Mouse (Mus musculus): ENCODE results near the gene Ccdc93.

Gene Ccdc93

GRCm38 (mm10) chr1:121448166-121448565 lies 17.3 kb downstream of the Ccdc93 start:
- no peak for DNase-seq (ENCODE audit: low spot score)

GRCm38 (mm10) chr1:121451009-121451408 lies 20.2 kb downstream of the Ccdc93 start:
- no peak for DNase-seq (ENCODE audit: low spot score)

- no peak for DNase-seq (ENCODE audit: low spot score)
Observed at GRCm38 (mm10) chr1:121452498-121452897, 21.6 kb downstream of the Ccdc93 start.

- no peak for DNase-seq (ENCODE audit: low spot score)
Observed at GRCm38 (mm10) chr1:121453053-121453452, 22.2 kb downstream of the Ccdc93 start.

GRCm38 (mm10) chr1:121454951-121455350 lies 24.1 kb downstream of the Ccdc93 start:
- DNase-seq (ENCODE audit: low spot score): no peak

- no peak for DNase-seq (ENCODE audit: low spot score)
Observed at GRCm38 (mm10) chr1:121460077-121460476, 29.2 kb downstream of the Ccdc93 start.

- DNase-seq (ENCODE audit: low spot score): no peak
Observed at GRCm38 (mm10) chr1:121461895-121462294, 31.0 kb downstream of the Ccdc93 start.

GRCm38 (mm10) chr1:121462643-121463042 lies 31.8 kb downstream of the Ccdc93 start:
- DNase-seq (ENCODE audit: low spot score): no peak

GRCm38 (mm10) chr1:121463806-121464205 lies 33.0 kb downstream of the Ccdc93 start:
- no peak for DNase-seq (ENCODE audit: low spot score)

GRCm38 (mm10) chr1:121466276-121466675 lies 35.4 kb downstream of the Ccdc93 start:
- DNase-seq (ENCODE audit: low spot score): no peak

GRCm38 (mm10) chr1:121468271-121468670 lies 37.4 kb downstream of the Ccdc93 start:
- no peak for DNase-seq (ENCODE audit: low spot score)

GRCm38 (mm10) chr1:121471503-121471902 lies 40.7 kb downstream of the Ccdc93 start:
- no peak for DNase-seq (ENCODE audit: low spot score)

- DNase-seq (ENCODE audit: low spot score): no peak
Observed at GRCm38 (mm10) chr1:121477716-121478115, 46.9 kb downstream of the Ccdc93 start.

GRCm38 (mm10) chr1:121478284-121478980 lies 47.6 kb downstream of the Ccdc93 start:
- no peak for DNase-seq (ENCODE audit: low spot score)

GRCm38 (mm10) chr1:121479403-121479802 lies 48.6 kb downstream of the Ccdc93 start:
- no peak for DNase-seq (ENCODE audit: low spot score)

- DNase-seq (ENCODE audit: low spot score): no peak
Observed at GRCm38 (mm10) chr1:121483091-121483490, 52.2 kb downstream of the Ccdc93 start.

GRCm38 (mm10) chr1:121486803-121487202 lies 56.0 kb downstream of the Ccdc93 start:
- no peak for DNase-seq (ENCODE audit: low spot score)

GRCm38 (mm10) chr1:121490241-121490640 lies 59.4 kb downstream of the Ccdc93 start:
- DNase-seq (ENCODE audit: low spot score): no peak

- DNase-seq (ENCODE audit: low spot score): no peak
Observed at GRCm38 (mm10) chr1:121497093-121497492, 66.2 kb downstream of the Ccdc93 start.

- no peak for DNase-seq (ENCODE audit: low spot score)
Observed at GRCm38 (mm10) chr1:121508729-121509128, 77.9 kb downstream of the Ccdc93 start.

- no peak for DNase-seq (ENCODE audit: low spot score)
Observed at GRCm38 (mm10) chr1:121510420-121511140, 79.7 kb downstream of the Ccdc93 start.

- DNase-seq (ENCODE audit: low spot score): no peak
Observed at GRCm38 (mm10) chr1:121511186-121511585, 80.3 kb downstream of the Ccdc93 start.

GRCm38 (mm10) chr1:121511966-121512365 lies 81.1 kb downstream of the Ccdc93 start:
- DNase-seq (ENCODE audit: low spot score): no peak

GRCm38 (mm10) chr1:121518609-121519008 lies 87.8 kb downstream of the Ccdc93 start:
- no peak for DNase-seq (ENCODE audit: low spot score)

Data from lung, postnatal 25 days (tissue).